Mouse (Mus musculus) lung, postnatal 4 days (tissue): ENCODE measurements around the gene Ifna13.
A peak's percentile ranks its signal among the peaks of the same experiment; 100 is the strongest.

ENCODE experiments used
- DNase-seq, 2 experiments: peaks; one replicate each; pipeline ENCODE4 v3.0.0; 2021

Ifna13 gene

GRCm38 (mm10) chr4:88644359-88644758, at the start of gene Ifna13:
Ifna13 (minus strand) TSS chr4:88644459.
- DNase-seq = no peak

- no peak for DNase-seq
These were observed 49.1 kb upstream of the Ifna13 start for GRCm38 (mm10) chr4:88693392-88693791.

- no peak for DNase-seq
These were observed 48.3 kb upstream of the Ifna13 start for GRCm38 (mm10) chr4:88692537-88692936.

GRCm38 (mm10) chr4:88691259-88691658, 47.0 kb upstream of the Ifna13 start, which contains the start of gene Ifnab:
Ifnab (minus strand) TSS chr4:88691359.
- no peak for DNase-seq

- DNase-seq = no peak
These were observed 39.6 kb upstream of the Ifna13 start, which contains the start of gene Ifna2 for GRCm38 (mm10) chr4:88683812-88684211. Ifna2 (minus strand) TSS chr4:88683912.

GRCm38 (mm10) chr4:88681353-88681752, 37.1 kb upstream of the Ifna13 start:
- no peak for DNase-seq

- DNase-seq = peak in 1 of 2 experiments; percentile 12
These were observed 36.1 kb upstream of the Ifna13 start for GRCm38 (mm10) chr4:88680362-88680761.

- DNase-seq = no peak
These were observed 32.6 kb upstream of the Ifna13 start, which contains the start of gene Ifna16 for GRCm38 (mm10) chr4:88676824-88677223. Ifna16 (minus strand) TSS chr4:88676924.

- no peak for DNase-seq
These were observed 11.2 kb upstream of the Ifna13 start for GRCm38 (mm10) chr4:88655461-88655860.

- DNase-seq = no peak
These were observed 9.4 kb upstream of the Ifna13 start for GRCm38 (mm10) chr4:88653644-88654043.

GRCm38 (mm10) chr4:88642526-88642925, 1.7 kb downstream of the Ifna13 start:
- DNase-seq = no peak

GRCm38 (mm10) chr4:88641077-88641831, 3.0 kb downstream of the Ifna13 start:
- DNase-seq = peak; percentile 88 to 95

GRCm38 (mm10) chr4:88640704-88641076, 3.6 kb downstream of the Ifna13 start:
- no peak for DNase-seq

- no peak for DNase-seq
These were observed 9.9 kb downstream of the Ifna13 start, which contains the start of gene C87499 for GRCm38 (mm10) chr4:88634311-88634710. C87499 (minus strand) TSS chr4:88634411.

- no peak for DNase-seq
These were observed 41.0 kb downstream of the Ifna13 start, which contains the start of gene Ifna12 for GRCm38 (mm10) chr4:88603276-88603675. Ifna12 (minus strand) TSS chr4:88603376.
